Mouse (Mus musculus): Measurements from ENCODE around the gene Tspan4. TPM values are rescaled to one million over a fixed set of nuclear protein-coding genes. Genes with fewer than 3 reads are reported as not detected.

The Tspan4 gene
- total and polyA plus RNA-seq, 2 experiments from 2014 or later, result 72.2 to 84.2 TPM

DNA sequence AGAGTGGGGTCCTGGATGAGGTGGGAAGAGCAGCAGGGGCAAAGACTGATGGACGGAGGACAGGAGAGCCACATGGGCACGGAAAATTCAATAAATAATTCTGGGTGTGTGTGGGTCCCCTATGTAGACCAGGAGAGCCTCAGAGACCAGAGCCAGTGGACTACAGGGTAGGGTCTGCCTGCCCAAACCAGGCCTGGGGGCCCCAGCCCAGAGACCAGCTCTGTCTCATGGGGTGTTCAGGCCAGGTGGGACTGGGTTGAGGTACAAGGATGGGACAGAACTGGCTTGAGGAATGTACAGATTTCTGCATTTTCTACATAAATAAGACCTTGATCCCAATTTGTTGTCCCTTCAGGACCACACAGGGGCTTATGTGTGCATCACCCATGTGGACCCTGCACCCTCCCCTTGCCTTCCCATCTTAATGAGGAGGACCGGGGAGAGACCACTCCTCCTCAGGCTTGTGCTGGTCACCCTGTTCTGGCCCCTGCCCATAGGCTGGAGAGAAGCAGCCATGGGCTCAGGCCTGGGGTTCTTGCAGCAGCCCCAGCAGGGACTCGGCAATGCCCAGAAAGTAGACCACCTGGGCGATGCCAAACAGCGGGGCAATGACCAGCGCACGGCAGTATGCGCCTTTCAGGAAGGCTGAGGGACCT is 44.3 kb upstream of the Tspan4 start:
- no peaks in the 10 kb centered on the region for H3K27me3 ChIP-seq (ENCODE audit: control insufficient read depth, insufficient read depth, low read length)
- peak overlapping the region; percentile 9; the same call in 1 of the 2 replicates for H3K9ac ChIP-seq (replicated peaks; ENCODE audit: low read depth, low read length)
- ATAC-seq (ENCODE audit: insufficient read depth, low read depth), result no peak
- no peak for DNase-seq (ENCODE audit: low spot score)
- 86% methylated on average over 9 of the region's 9 CpGs for WGBS
- H3K4me1 ChIP-seq (ENCODE audit: control insufficient read depth, insufficient read depth), result peaks cover 21% of the 10 kb centered on the region
- peaks cover 20% of the 10 kb centered on the region for H3K36me3 ChIP-seq (replicated peaks; ENCODE audit: control insufficient read depth, insufficient read depth, low read length)
- no peak overlapping the region for H3K4me2 ChIP-seq (ENCODE audit: low read depth, low read length)
- no peaks in the 10 kb centered on the region for H3K9me3 ChIP-seq (replicated peaks; ENCODE audit: control insufficient read depth, low read length)
- no peak overlapping the region for H3K27ac ChIP-seq (ENCODE audit: low read depth)
- TF ChIP-seq EP300 (IDR thresholded peaks at IDR 0.05; ENCODE audit: low read depth) (no peak), CTCF (IDR thresholded peaks at IDR 0.05; ENCODE audit: low read depth) (no peak)
- no peak overlapping the region for H3K4me3 ChIP-seq (ENCODE audit: low read depth, low read length)

DNA sequence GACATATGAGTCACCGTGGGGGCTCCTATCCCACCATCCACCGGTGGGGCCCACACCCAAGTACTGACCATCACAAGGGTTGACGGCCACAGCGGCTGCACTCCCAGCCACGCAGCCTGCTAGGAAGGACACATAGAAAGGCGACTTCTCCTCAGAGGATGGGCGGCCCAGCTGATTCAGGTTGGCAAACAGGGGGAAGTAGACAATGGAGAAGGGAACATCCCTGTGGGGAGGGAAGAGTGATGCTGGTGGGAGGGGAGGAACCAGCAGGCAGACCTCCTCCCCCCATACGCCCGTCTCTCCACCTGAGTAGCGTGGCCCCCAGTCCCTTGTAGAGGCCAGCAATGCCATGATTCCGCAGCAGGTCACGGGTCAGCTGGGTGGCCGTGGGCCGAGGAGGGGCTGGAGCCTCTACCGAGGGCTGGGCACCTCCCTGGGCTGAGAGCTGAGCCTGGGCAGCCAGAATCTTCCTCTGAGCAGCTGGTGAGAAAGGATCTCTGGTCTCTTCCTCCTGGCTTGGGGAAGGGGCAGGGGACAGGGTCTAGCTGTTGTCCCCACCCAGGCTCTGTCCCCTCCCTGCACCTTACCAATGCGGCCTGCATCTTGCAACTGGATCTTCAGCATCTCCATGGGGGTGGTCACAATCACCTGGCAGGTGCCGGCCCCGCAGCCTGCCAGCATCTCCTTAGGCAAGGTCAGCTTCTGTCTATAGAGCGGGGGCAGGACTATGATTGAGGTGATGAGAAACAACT is 43.4 kb upstream of the Tspan4 start:
- Histone ChIP-seq H3K4me2 (ENCODE audit: low read depth, low read length) (no peak overlapping the region), H3K36me3 (replicated peaks; ENCODE audit: control insufficient read depth, insufficient read depth, low read length) (peaks cover 20% of the 10 kb centered on the region), H3K9me3 (replicated peaks; ENCODE audit: control insufficient read depth, low read length) (no peaks in the 10 kb centered on the region), H3K4me1 (ENCODE audit: control insufficient read depth, insufficient read depth) (peaks cover 24% of the 10 kb centered on the region), H3K27ac (ENCODE audit: low read depth) (no peak overlapping the region), H3K4me3 (ENCODE audit: low read depth, low read length) (no peak overlapping the region), H3K9ac (replicated peaks; ENCODE audit: low read depth, low read length) (no peak overlapping the region), H3K27me3 (ENCODE audit: control insufficient read depth, insufficient read depth, low read length) (no peaks in the 10 kb centered on the region)
- ATAC-seq (ENCODE audit: insufficient read depth, low read depth), result no peak
- 89% methylated on average over 19 of the region's 19 CpGs for WGBS
- no peak for DNase-seq (ENCODE audit: low spot score)
- TF ChIP-seq EP300 (IDR thresholded peaks at IDR 0.05; ENCODE audit: low read depth) (no peak), CTCF (IDR thresholded peaks at IDR 0.05; ENCODE audit: low read depth) (no peak)

DNA sequence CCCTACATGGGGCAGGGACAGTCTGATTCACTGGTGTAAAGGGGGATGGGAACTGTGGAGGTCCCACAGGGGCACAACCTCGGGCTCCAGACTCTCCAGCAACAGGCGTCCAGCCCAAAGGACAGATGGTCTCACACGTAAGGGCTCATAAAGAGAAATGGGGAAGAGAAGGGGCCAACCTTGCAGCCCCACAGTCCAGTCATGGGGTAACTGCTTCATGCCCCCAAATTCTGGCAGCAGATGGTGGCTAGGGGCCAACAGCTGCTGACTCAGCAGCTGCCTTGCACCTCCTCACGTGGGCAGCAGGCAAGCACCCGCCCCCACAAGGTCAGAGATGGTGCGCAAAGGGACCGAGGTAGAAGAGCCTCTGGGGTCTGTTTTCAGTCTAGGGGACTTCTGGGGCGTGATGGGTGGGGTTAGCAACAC is 42.8 kb upstream of the Tspan4 start:
- Histone ChIP-seq H3K9me3 (replicated peaks; ENCODE audit: control insufficient read depth, low read length) (no peaks in the 10 kb centered on the region), H3K27me3 (ENCODE audit: control insufficient read depth, insufficient read depth, low read length) (no peaks in the 10 kb centered on the region), H3K4me3 (ENCODE audit: low read depth, low read length) (no peak overlapping the region), H3K36me3 (replicated peaks; ENCODE audit: control insufficient read depth, insufficient read depth, low read length) (peaks cover 20% of the 10 kb centered on the region), H3K4me1 (ENCODE audit: control insufficient read depth, insufficient read depth) (peaks cover 28% of the 10 kb centered on the region), H3K9ac (replicated peaks; ENCODE audit: low read depth, low read length) (no peak overlapping the region), H3K27ac (ENCODE audit: low read depth) (no peak overlapping the region), H3K4me2 (ENCODE audit: low read depth, low read length) (no peak overlapping the region)
- TF ChIP-seq EP300 (IDR thresholded peaks at IDR 0.05; ENCODE audit: low read depth), result no peak
- no peak for TF ChIP-seq CTCF (IDR thresholded peaks at IDR 0.05; ENCODE audit: low read depth)
- WGBS, result 73% methylated on average over 8 of the region's 8 CpGs
- DNase-seq (ENCODE audit: low spot score) (no peak), ATAC-seq (ENCODE audit: insufficient read depth, low read depth) (no peak)

GRCm38 (mm10) chr7:141432741-141433516 is 42.1 kb upstream of the Tspan4 start:
- Histone ChIP-seq H3K27me3 (ENCODE audit: control insufficient read depth, insufficient read depth, low read length) (no peaks in the 10 kb centered on the region), H3K9me3 (replicated peaks; ENCODE audit: control insufficient read depth, low read length) (no peaks in the 10 kb centered on the region), H3K4me3 (ENCODE audit: low read depth, low read length) (no peak overlapping the region), H3K4me1 (ENCODE audit: control insufficient read depth, insufficient read depth) (peaks cover 28% of the 10 kb centered on the region), H3K36me3 (replicated peaks; ENCODE audit: control insufficient read depth, insufficient read depth, low read length) (peaks cover 20% of the 10 kb centered on the region), H3K9ac (replicated peaks; ENCODE audit: low read depth, low read length) (no peak overlapping the region), H3K4me2 (ENCODE audit: low read depth, low read length) (no peak overlapping the region), H3K27ac (ENCODE audit: low read depth) (peak overlapping the region; percentile 3; the same call in 1 of the 2 replicates)
- DNase-seq (ENCODE audit: low spot score) (no peak), ATAC-seq (ENCODE audit: insufficient read depth, low read depth) (no peak)
- 76% methylated on average over 6 of the region's 6 CpGs for WGBS
- TF ChIP-seq CTCF (IDR thresholded peaks at IDR 0.05; ENCODE audit: low read depth) (no peak), EP300 (IDR thresholded peaks at IDR 0.05; ENCODE audit: low read depth) (no peak)

DNA sequence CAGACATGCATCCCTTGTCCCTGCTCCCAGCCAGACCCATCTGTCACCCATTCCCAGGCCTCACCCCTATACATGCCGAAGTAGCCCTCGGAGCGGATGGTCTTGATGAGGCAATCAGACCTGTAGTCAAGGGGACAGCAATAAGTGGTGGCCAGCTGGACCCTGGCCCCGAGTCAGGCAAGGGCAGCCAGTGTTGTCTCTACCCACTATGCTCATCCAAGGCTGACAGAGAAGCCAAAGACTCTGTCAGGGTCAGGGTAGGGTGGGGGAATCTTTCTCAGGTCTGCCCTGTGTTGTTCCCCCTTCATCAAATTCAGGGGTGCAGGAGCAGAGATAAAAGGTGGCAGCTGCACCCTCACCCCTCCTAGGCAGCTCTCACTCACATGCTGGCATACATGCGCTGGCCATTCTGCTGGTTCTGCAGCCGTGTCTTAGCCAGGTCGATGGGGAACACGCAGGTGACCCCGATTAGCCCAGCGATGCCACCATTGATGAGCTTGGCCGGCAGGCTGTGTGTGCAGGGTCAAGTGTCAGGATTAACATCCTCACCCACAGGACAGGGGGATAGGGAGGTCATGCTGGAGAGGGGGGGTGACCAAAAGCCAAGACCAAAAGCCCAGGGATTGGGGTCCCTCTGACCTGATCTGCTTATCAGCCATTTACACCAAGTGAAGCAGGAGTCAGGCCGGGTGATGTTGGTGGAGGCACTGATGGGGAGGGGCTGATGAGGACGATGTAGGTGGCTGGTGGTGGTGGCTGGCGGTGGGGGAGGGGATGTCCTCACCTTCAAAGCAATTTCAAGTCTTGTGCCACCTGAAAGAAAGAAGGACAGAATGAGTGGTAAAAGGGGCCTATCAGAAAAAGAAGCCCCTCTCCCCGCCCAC is 41.3 kb upstream of the Tspan4 start:
- H3K4me1 ChIP-seq (ENCODE audit: control insufficient read depth, insufficient read depth), result peaks cover 27% of the 10 kb centered on the region
- no peak for DNase-seq (ENCODE audit: low spot score)
- TF ChIP-seq EP300 (IDR thresholded peaks at IDR 0.05; ENCODE audit: low read depth), result no peak
- TF ChIP-seq CTCF (IDR thresholded peaks at IDR 0.05; ENCODE audit: low read depth), result no peak

More for the DNA sequence above, 41.3 kb upstream of the Tspan4 start:
- no peak for ATAC-seq (ENCODE audit: insufficient read depth, low read depth)
- no peak overlapping the region for H3K27ac ChIP-seq (ENCODE audit: low read depth)
- 81% methylated on average over 15 of the region's 15 CpGs for WGBS
- peaks cover 20% of the 10 kb centered on the region for H3K36me3 ChIP-seq (replicated peaks; ENCODE audit: control insufficient read depth, insufficient read depth, low read length)
- H3K4me3 ChIP-seq (ENCODE audit: low read depth, low read length), result peak overlapping the region; percentile 59
- peak overlapping the region; percentile 88 for H3K4me2 ChIP-seq (ENCODE audit: low read depth, low read length)
- no peaks in the 10 kb centered on the region for H3K27me3 ChIP-seq (ENCODE audit: control insufficient read depth, insufficient read depth, low read length)
- H3K9me3 ChIP-seq (replicated peaks; ENCODE audit: control insufficient read depth, low read length), result no peaks in the 10 kb centered on the region
- H3K9ac ChIP-seq (replicated peaks; ENCODE audit: low read depth, low read length), result peak overlapping the region; percentile 27; the same call in 1 of the 2 replicates
